Mouse (Mus musculus): ENCODE measurements around the gene Rrn3. TPM values are rescaled to one million over a fixed set of nuclear protein-coding genes. Genes with fewer than 3 reads are reported as not detected.

The Rrn3 gene
- polyA plus RNA-seq, 1 experiment from 2014 or later = 28.1 TPM

DNA sequence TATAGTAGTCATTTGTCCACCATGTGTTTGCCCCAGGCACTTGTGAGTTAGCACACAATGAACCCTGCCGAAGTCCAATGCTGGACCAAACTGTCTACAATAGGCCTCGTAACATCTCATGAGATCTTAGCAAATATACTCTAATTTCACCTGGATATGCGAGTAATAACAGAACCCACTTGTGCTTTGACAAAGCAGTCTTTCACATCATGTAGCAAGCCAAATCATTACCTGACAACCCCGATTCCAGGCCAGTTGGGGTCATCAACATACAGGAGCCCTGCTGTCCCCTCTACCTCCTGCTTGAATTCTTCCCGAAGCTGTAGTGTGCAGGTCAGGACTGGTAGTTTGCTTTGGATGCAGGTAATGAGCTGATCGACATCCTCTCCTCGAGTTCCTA, 59.5 kb downstream of the Rrn3 start:
- no peak for ATAC-seq
- no peak overlapping the region for H3K27ac ChIP-seq (ENCODE audit: low read length)

DNA sequence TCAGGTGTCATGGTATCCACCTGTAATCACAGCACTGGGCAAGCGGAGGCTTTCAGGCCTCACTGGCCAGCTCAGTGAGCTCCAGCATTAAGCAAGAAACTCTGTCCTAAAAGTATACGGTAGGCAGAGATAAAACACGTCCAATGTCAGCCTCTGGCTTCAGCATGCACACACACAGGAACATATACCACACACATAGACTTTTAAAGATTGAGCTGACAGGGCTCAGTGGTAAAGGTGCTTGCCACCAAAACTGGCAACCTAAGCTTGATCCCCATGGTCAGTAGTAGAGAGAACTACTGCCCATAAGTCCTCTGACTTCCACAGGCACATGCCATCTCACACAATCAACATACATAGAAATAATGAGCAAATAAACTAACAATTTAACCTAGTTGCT, 60.4 kb downstream of the Rrn3 start:
- Histone ChIP-seq H3K4me3 (ENCODE audit: low read depth, low read length) (no peak overlapping the region), H3K36me3 (ENCODE audit: insufficient read depth, low read length) (peaks cover 74% of the 10 kb centered on the region), H3K9ac (replicated peaks; ENCODE audit: low read depth) (no peak overlapping the region), H3K9me3 (ENCODE audit: low read length) (no peaks in the 10 kb centered on the region), H3K4me1 (ENCODE audit: insufficient read depth, low read depth, low read length) (no peaks in the 10 kb centered on the region), H3K27me3 (replicated peaks; ENCODE audit: insufficient read depth, low read length) (no peaks in the 10 kb centered on the region), H3K27ac (ENCODE audit: low read length) (no peak overlapping the region), H3K4me2 (replicated peaks; ENCODE audit: low read depth, low read length) (no peak overlapping the region)
- 70% methylated on average over 3 of the region's 3 CpGs for WGBS
- ATAC-seq = no peak
- TF ChIP-seq CTCF (IDR thresholded peaks at IDR 0.05) = no peak
- TF ChIP-seq EP300 (IDR thresholded peaks at IDR 0.05) = no peak
- no peak for DNase-seq (ENCODE audit: low spot score)

More for the DNA sequence above, 59.5 kb downstream of the Rrn3 start:
- Histone ChIP-seq H3K9ac (replicated peaks; ENCODE audit: low read depth) (no peak overlapping the region), H3K9me3 (ENCODE audit: low read length) (no peaks in the 10 kb centered on the region), H3K4me3 (ENCODE audit: low read depth, low read length) (no peak overlapping the region), H3K27me3 (replicated peaks; ENCODE audit: insufficient read depth, low read length) (no peaks in the 10 kb centered on the region), H3K4me1 (ENCODE audit: insufficient read depth, low read depth, low read length) (no peaks in the 10 kb centered on the region), H3K4me2 (replicated peaks; ENCODE audit: low read depth, low read length) (no peak overlapping the region), H3K36me3 (ENCODE audit: insufficient read depth, low read length) (peaks cover 74% of the 10 kb centered on the region)
- TF ChIP-seq CTCF (IDR thresholded peaks at IDR 0.05) (no peak), EP300 (IDR thresholded peaks at IDR 0.05) (no peak)
- 75% methylated on average over 7 of the region's 7 CpGs for WGBS
- DNase-seq (ENCODE audit: low spot score) = no peak

DNA sequence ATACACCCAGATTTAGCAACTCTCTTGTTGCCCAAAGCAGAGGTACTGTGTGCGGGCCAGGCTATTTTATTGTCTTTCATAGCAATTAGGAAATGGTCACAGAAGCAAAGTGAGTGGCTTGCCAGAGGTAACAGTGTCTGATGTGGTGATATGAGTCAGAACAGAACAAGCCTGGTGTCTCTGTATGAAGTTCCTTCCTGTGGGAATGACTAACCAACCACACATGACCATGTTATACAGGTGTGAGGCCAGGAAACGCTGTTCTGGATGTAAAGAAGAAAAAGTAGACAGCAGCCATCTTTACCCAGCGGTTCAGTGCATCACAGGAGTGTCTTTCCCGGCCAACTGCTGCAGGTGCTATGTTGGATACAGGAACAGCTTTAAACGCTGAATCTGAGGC, 64.5 kb downstream of the Rrn3 start:
- Histone ChIP-seq H3K27me3 (replicated peaks; ENCODE audit: insufficient read depth, low read length) (no peaks in the 10 kb centered on the region), H3K36me3 (ENCODE audit: insufficient read depth, low read length) (peaks cover 41% of the 10 kb centered on the region; the same call in 1 of the 2 replicates), H3K27ac (ENCODE audit: low read length) (no peak overlapping the region), H3K9me3 (ENCODE audit: low read length) (no peaks in the 10 kb centered on the region), H3K4me1 (ENCODE audit: insufficient read depth, low read depth, low read length) (no peaks in the 10 kb centered on the region), H3K4me2 (replicated peaks; ENCODE audit: low read depth, low read length) (no peak overlapping the region), H3K9ac (replicated peaks; ENCODE audit: low read depth) (no peak overlapping the region), H3K4me3 (ENCODE audit: low read depth, low read length) (no peak overlapping the region)
- ATAC-seq (no peak), DNase-seq (ENCODE audit: low spot score) (no peak)
- 95% methylated on average over 5 of the region's 5 CpGs for WGBS
- TF ChIP-seq CTCF (IDR thresholded peaks at IDR 0.05) (no peak), EP300 (IDR thresholded peaks at IDR 0.05) (no peak)

DNA sequence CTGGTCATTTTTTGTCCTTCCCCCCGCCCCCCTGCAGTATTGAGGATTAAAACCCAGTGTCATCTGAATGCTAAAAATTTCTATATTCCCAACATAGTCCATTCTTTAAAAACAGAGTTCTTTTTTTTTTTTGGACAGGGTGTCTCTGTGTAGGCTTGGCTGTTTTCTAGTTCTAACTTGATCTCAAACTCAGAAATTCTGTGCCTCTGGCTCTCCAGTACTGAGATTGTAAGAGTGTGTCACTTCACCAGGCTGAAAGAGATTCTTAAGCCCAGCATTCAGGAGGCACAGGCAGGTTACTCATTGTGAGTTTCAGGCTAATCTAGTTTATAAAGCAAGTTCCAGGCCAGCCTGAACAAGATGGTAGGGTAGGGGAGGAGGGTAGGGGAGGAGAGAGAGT, 66.2 kb downstream of the Rrn3 start:
- no peak for TF ChIP-seq EP300 (IDR thresholded peaks at IDR 0.05)
- no peak for TF ChIP-seq CTCF (IDR thresholded peaks at IDR 0.05)
- Histone ChIP-seq H3K9ac (replicated peaks; ENCODE audit: low read depth) (no peak overlapping the region), H3K4me1 (ENCODE audit: insufficient read depth, low read depth, low read length) (no peaks in the 10 kb centered on the region), H3K4me2 (replicated peaks; ENCODE audit: low read depth, low read length) (no peak overlapping the region), H3K27me3 (replicated peaks; ENCODE audit: insufficient read depth, low read length) (no peaks in the 10 kb centered on the region), H3K36me3 (ENCODE audit: insufficient read depth, low read length) (peaks cover 29% of the 10 kb centered on the region; the same call in 1 of the 2 replicates), H3K4me3 (ENCODE audit: low read depth, low read length) (no peak overlapping the region), H3K9me3 (ENCODE audit: low read length) (no peaks in the 10 kb centered on the region), H3K27ac (ENCODE audit: low read length) (no peak overlapping the region)
- WGBS = 100% methylated on average over 1 of the region's 1 CpGs
- DNase-seq (ENCODE audit: low spot score) (no peak), ATAC-seq (no peak)

DNA sequence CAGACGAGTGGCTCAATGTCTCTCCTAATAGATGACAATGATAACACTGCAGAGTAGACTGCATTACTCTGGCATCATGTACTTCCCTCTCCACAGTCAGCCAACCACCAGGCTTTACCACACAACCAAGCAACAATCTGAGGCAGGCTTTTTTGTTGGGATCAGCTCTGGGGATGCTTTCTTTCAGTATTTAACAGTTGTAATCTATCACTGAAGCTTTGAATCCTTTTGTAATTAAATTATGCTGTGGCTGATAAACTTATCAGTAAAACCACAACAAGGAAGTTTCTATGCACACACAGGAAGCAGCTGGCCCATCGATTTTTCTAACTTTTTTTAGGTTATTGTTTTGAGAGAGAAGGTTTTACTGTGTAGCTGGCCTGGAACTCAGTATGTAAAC, 67.8 kb downstream of the Rrn3 start:
- whole genome bisulfite sequencing = 49% methylated on average over 2 of the region's 2 CpGs
- DNase-seq (ENCODE audit: low spot score) (no peak), ATAC-seq (no peak)
- Histone ChIP-seq H3K9me3 (ENCODE audit: low read length) (no peaks in the 10 kb centered on the region), H3K4me3 (ENCODE audit: low read depth, low read length) (no peak overlapping the region), H3K27ac (ENCODE audit: low read length) (no peak overlapping the region), H3K36me3 (ENCODE audit: insufficient read depth, low read length) (peaks cover 31% of the 10 kb centered on the region; the same call in 1 of the 2 replicates), H3K4me1 (ENCODE audit: insufficient read depth, low read depth, low read length) (no peaks in the 10 kb centered on the region), H3K4me2 (replicated peaks; ENCODE audit: low read depth, low read length) (no peak overlapping the region), H3K9ac (replicated peaks; ENCODE audit: low read depth) (no peak overlapping the region), H3K27me3 (replicated peaks; ENCODE audit: insufficient read depth, low read length) (no peaks in the 10 kb centered on the region)
- TF ChIP-seq CTCF (IDR thresholded peaks at IDR 0.05) (no peak), EP300 (IDR thresholded peaks at IDR 0.05) (no peak)

DNA sequence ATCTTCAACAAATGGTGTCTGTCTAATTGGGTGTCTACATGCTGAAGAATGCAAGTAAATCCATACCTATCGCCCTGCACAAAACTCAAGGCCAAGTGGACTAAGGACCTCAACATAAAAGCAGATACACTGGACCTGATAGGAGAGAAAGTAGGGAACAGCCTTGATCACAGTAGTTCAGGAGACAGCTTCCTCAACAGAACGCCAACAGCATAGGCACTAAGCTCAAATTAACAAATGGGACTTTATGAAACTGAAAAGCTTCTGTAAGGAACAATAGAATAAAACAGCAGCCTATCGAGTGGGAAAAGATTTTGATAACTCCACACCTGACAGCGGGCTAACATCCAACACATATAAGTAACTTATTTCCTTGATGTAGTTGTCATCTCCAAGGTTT, 70.9 kb downstream of the Rrn3 start:
- whole genome bisulfite sequencing = 94% methylated on average over 4 of the region's 4 CpGs
- Histone ChIP-seq H3K4me3 (ENCODE audit: low read depth, low read length) (no peak overlapping the region), H3K27ac (ENCODE audit: low read length) (no peak overlapping the region), H3K4me2 (replicated peaks; ENCODE audit: low read depth, low read length) (no peak overlapping the region), H3K36me3 (ENCODE audit: insufficient read depth, low read length) (peaks cover 19% of the 10 kb centered on the region), H3K27me3 (replicated peaks; ENCODE audit: insufficient read depth, low read length) (no peaks in the 10 kb centered on the region), H3K9ac (replicated peaks; ENCODE audit: low read depth) (no peak overlapping the region), H3K9me3 (ENCODE audit: low read length) (no peaks in the 10 kb centered on the region), H3K4me1 (ENCODE audit: insufficient read depth, low read depth, low read length) (no peaks in the 10 kb centered on the region)
- DNase-seq (ENCODE audit: low spot score) = no peak
- TF ChIP-seq EP300 (IDR thresholded peaks at IDR 0.05) (no peak), CTCF (IDR thresholded peaks at IDR 0.05) (no peak)
- no peak for ATAC-seq

DNA sequence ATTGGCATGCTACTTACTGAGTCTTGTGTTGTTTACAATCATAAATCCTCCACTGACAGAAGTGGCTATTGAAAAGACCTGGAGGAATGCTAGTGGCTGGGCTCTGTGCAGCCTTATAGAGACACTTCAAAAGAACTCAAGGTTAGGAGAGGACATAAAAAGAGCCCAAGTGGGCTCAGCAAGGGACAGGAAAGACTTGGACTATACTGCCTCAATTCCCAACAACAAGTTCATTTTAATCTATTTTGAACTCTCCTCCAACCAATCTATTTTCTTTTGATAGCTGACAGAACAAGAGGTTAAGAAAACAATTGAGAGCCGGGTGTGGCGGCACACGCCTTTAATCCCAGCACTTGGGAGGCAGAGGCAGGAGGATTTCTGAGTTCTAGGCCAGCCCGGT, 73.4 kb downstream of the Rrn3 start:
- Histone ChIP-seq H3K36me3 (ENCODE audit: insufficient read depth, low read length) (peaks cover 23% of the 10 kb centered on the region), H3K27ac (ENCODE audit: low read length) (no peak overlapping the region), H3K4me1 (ENCODE audit: insufficient read depth, low read depth, low read length) (no peaks in the 10 kb centered on the region), H3K9me3 (ENCODE audit: low read length) (no peaks in the 10 kb centered on the region), H3K9ac (replicated peaks; ENCODE audit: low read depth) (no peak overlapping the region), H3K4me3 (ENCODE audit: low read depth, low read length) (no peak overlapping the region), H3K4me2 (replicated peaks; ENCODE audit: low read depth, low read length) (no peak overlapping the region), H3K27me3 (replicated peaks; ENCODE audit: insufficient read depth, low read length) (no peaks in the 10 kb centered on the region)
- no peak for TF ChIP-seq EP300 (IDR thresholded peaks at IDR 0.05)
- TF ChIP-seq CTCF (IDR thresholded peaks at IDR 0.05) = no peak
- no peak for ATAC-seq
- WGBS = 93% methylated on average over 4 of the region's 4 CpGs
- DNase-seq (ENCODE audit: low spot score) = no peak

Small RNA genes within 50 kb of the gene (microRNA-seq; reads per million reads assigned to microRNA genes)
- gene Gm27734 = not detected

Other genes with a start within 250 kb of the Rrn3 start
- gene Parn, start 112.5 kb upstream of the Rrn3 start, polyA plus RNA-seq (2015; fragmentation: Nextera tagmentation; extraction: Ambion mirVana) = 25.0 and 28.5 TPM in 2 replicates
- 33.3 and 33.4 TPM in 2 replicates for gene Bfar, start 108.8 kb upstream of the Rrn3 start, polyA plus RNA-seq (2015; fragmentation: Nextera tagmentation; extraction: Ambion mirVana)
- gene 3110001I22Rik, start 108.8 kb upstream of the Rrn3 start, polyA plus RNA-seq (2015; fragmentation: Nextera tagmentation; extraction: Ambion mirVana) = 2.8 and 3.1 TPM in 2 replicates
- 1.5 and 1.7 TPM in 2 replicates for gene Pla2g10, start 49.7 kb upstream of the Rrn3 start, polyA plus RNA-seq (2015; fragmentation: Nextera tagmentation; extraction: Ambion mirVana)
- 135 and 141 TPM in 2 replicates for gene Ntan1, start 38.1 kb downstream of the Rrn3 start, polyA plus RNA-seq (2015; fragmentation: Nextera tagmentation; extraction: Ambion mirVana)
- gene Pdxdc1, start 122.4 kb downstream of the Rrn3 start, polyA plus RNA-seq (2015; fragmentation: Nextera tagmentation; extraction: Ambion mirVana) = 57.0 and 59.0 TPM in 2 replicates
- 8.0 and 11.9 TPM in 2 replicates for gene Mpv17l, start 122.5 kb downstream of the Rrn3 start, polyA plus RNA-seq (2015; fragmentation: Nextera tagmentation; extraction: Ambion mirVana)
- 0.42 TPM in 1 of 2 replicates, not detected in the other for gene 2900011O08Rik, start 205.9 kb downstream of the Rrn3 start, polyA plus RNA-seq (2015; fragmentation: Nextera tagmentation; extraction: Ambion mirVana)
- not detected in 2 replicates for gene Ifitm7, start 206.2 kb downstream of the Rrn3 start, polyA plus RNA-seq (2015; fragmentation: Nextera tagmentation; extraction: Ambion mirVana)

Data from lung, postnatal 0 days (tissue).